Mouse (Mus musculus) fat pad, adult 2 months (tissue): ENCODE data around the gene Csn1s1.
A peak's percentile ranks its signal among the peaks of the same experiment; 100 is the strongest.

Experiments used
- DNase-seq: peaks from one replicate; pipeline ENCODE4 v3.0.0-alpha.2; 2011; ENCODE audit warnings: low read depth, low spot score; ENCODE audit errors: extremely low read depth

The Csn1s1 gene

DNA sequence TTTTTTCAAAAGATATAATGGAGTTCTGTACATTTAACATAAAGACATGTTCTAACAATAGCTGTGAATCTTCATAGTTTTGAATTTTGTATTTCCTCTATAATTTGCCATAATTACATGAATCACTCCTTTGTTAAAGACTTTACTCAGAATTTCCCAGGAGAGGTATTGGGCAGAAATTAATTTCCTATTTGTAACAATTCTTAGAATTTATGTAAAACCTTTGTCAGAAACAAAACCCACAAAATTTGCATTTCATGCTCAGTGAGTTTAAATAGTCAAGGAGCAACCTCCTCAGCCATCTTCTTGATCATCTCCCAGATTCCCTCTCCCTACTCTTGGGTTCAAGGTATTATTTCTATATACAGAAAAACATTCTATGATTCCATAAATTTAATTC is at the start of gene Csn1s1:
Gene Csn1s1, plus strand, starts transcription at position 301 of the 400 bp plus-strand sequence.
- DNase-seq, result no peak

DNA sequence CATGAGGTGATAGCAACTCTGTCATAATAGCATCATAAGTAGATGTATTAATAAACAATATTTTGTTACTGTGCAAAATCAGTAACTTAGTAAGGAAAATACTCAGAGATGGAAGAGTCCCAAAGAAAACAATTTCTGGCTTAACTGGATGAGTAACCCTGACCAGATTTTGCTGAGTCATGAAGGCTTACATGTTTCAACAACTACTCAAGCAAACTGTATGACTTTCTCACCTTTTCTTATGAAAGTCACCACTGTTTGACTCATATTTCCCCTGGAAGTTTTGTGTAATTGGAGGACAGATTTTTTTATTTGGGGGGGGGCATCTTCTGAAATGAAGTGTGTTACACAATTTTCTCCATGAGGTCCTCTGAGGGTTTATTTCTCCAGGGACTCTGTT is 43.3 kb upstream of the Csn1s1 start:
- DNase-seq, result peak; percentile 42

DNA sequence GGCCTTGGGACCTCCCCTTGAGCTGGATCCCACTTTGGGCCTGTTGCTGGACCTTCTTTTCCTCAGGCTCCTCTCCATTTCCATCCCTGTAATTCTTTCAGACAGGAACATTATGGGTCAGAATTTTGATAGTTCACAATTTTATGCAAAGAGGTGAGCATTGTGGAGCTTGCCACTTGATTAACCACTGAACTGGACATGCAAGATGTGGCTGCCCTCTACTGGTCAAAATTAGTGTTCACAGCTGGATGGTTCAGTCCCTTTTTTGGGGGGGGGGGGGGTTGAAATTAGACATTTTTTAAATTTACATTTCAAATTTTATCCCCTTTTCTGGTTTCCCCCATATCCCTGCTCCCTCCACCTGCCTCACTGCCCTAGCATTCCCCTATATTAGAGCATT is 23.2 kb upstream of the Csn1s1 start:
- DNase-seq, result no peak

DNA sequence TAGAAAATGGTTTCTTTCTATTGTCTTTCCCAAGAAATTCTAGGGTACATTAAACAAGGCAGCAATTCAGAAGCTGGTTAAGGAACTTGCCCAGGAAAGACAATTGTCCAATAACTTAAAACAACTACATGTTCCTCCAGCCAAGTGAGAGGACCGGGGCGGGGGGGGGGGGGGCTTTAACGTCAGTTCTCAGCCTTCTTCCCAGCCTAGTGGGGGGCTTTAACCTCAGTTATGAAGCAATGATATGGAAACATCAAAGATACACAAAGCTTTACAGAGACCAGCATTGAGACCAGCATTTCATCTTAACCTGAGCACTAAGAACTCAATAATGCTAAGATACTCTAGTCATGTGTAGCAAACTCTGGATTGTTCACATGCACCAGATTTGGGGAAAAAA is 33.5 kb downstream of the Csn1s1 start, which contains the start of gene Csn2:
Gene Csn2, minus strand, starts transcription at position 101 of the 400 bp plus-strand sequence.
- no peak for DNase-seq

DNA sequence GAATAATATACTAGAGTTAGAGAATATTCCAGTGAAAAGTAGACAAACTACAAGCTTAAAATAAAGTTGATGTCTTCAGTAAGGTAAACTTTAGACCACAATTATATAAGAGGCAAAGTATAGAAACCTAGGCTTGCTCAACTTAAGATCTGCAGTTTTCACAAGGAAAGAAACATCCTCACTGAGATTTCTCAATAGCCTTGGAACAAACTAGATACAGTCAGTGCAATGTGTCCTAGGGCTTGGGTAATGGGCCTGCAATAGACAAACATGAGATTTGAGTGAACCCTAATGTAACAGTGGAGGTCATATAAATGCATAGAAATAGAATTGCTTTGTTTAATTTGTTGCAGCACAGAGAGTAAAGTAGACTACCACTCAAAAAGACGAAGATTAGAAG is 39.9 kb downstream of the Csn1s1 start:
- DNase-seq, result peak; percentile 73
